Mouse (Mus musculus): ENCODE results near the gene Dhrs11.

The Dhrs11 gene

DNA sequence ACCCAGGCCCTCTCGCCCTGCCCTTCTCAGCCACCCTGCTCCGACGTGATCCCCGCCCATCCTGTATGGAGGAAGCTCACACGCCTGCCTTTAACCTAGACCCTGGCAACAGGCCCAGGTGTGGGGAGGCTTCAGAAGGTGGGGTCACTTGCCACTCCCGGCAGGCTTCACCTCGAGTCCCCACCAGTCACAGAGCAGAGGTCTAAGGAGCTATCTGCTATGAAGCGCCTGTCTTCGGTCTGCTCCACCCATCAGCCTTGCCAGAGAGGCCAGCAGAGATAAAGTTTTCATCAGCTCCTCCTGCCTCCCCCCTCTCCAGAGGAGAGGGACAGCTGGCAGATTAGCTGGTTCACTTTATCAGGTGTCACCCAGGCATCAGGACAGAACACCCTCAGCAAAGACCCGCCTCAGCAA is 5.3 kb downstream of the Dhrs11 start:
- no peak for DNase-seq (ENCODE audit: low spot score in 2 of 2)

DNA sequence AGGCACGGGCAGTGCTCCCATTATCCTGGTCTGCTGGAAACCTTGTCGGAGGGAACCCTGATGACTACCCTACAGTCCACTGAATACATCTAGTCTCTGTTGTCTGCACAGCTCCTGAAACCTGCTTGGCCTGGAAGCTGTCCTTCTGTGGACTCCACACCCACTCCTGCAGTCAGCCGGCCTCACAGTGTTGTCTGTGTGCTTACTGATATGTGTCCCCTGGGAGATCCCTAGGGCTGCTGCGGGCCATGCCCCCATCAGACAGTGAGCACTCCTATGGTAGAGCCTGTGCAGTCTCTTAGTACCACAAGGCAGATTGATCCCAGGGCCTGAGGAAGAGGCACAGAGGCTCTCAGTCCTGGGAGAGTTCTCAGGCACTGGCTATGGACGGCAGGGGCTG is 6.3 kb downstream of the Dhrs11 start:
- DNase-seq (ENCODE audit: low spot score in 2 of 2): no peak

DNA sequence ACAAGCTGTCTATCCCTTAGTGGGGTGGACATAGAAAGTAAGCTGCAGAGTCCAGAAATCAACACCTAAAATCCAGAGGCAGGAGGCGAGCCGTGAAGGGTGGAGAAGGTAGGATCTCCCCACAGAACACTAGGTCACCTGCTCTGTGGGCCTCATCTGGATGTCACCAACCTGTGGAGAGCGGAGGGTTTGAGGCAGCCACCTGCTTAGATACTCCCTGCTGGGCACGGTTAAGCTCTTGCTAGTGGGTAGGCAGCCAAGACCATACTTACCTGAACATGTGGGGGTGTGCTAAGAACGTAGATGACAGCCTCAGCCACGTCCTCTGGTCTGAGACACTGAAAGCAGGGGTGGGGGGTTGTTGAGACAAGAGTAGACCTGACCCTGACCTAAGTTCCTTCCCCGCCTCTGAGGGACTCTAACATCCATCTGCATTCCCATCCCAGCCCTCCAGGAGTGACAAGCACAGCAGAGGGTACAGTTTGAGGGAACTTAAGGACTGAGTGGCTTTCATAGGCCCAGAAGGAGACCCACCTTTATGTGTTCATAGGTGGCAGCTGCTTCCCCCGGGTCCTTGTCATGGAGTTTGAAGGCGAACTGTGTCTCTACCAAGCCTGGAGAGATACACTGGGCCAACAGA is 7.5 kb downstream of the Dhrs11 start:
- no peak for DNase-seq (ENCODE audit: low spot score in 2 of 2)

DNA sequence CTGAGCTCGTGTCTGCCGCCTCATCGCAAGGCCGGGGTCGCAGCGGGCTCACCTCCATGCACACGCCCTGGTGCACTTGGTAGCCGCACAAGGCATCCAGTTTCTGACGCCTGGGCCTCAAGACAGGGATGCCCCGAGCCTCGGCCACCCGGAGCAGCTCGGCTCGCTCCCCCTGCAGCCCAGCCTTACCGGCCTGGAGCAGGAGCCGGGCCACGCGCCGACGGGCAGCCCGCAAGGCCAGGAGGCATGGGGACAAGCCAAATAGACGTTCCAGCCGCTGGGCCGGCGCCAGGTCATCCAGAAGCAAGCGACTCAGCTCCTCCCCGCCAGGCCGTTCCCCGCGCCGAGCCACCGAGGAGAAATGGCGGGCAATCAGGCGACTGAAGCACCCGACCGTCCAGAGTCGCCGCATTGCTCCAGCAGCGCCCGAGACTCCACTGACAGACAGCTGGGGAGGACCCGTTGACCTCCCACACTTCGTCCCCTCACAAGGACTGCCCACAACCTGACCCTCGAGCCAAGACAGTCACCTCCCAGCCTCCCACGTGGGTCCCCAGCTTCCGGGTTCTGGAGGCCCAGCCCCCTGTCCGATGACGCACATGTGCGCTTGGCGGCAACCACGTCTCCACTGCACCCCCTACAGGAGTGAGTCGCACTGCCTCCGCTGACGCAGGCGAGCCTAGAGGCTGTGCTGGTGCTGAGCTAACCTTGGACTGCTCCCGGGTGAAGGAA is 9.7 kb downstream of the Dhrs11 start, which contains the start of gene Mrm1:
Gene Mrm1 (minus strand): TSS at position 555 of the 732 bp plus-strand sequence.
- peak; percentile 90 to 97 for DNase-seq (ENCODE audit: low spot score in 2 of 2)

DNA sequence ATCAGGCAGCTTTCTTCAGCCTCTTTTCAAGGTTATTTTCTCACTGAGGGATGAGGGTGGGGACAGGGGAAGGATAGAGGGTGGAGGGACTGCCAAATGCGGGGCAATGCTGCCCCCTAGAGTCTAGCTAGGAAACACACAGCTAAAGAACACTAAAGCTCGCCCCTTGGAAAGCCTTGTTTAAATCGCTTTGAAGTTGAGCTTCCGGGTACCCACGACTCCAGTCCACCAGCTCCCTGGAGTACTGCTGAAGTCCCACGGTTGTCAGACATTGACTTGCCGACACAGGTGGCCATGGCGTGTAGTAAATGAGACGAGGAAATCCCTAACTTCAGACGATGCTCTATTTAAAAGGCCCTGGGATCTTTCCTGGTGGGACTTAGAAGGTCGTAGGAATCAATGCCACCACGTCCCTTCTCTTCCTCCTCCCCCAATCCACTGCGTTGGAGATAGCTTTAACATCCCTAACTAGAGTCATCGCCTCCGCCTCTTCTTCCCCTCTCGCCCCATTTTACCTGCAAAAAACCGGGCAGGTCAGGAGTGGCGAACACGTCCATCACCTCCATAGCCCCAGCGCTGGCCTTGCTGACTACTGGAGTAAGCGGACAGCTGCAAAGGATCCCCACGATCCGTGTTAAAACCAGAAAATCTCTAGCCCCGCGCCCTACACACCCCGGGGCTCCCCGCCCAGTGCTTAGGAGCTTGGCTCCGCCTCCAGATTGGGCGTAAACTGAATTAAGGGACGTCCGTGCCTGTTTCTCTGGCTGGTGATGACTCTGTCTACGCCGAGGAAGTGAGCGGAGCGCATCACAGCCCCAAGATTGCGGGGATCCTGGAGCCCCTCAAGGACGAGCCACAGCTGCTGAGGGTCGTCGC is 10.5 kb downstream of the Dhrs11 start:
- peak; percentile 74 to 76 for DNase-seq (ENCODE audit: low spot score in 2 of 2)

DNA sequence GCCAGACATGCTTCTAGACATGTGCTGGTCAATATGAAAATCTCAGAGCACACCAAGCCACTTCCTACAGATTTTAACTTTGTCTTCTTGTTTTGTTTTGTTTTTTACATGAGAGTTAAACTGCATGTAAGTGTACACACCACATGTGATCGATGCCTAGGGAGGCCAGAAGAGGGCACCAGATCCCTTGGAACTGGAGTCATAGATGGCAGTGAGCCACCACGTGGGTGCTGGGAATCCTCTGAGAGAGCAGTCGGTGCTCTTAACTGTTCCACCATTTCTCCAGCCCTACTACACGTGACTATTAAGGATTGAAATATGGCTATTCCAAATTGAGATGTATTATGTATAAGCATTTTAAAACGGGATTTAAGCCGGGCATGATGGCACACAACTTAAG is 11.4 kb downstream of the Dhrs11 start:
- DNase-seq (ENCODE audit: low spot score in 2 of 2): no peak

DNA sequence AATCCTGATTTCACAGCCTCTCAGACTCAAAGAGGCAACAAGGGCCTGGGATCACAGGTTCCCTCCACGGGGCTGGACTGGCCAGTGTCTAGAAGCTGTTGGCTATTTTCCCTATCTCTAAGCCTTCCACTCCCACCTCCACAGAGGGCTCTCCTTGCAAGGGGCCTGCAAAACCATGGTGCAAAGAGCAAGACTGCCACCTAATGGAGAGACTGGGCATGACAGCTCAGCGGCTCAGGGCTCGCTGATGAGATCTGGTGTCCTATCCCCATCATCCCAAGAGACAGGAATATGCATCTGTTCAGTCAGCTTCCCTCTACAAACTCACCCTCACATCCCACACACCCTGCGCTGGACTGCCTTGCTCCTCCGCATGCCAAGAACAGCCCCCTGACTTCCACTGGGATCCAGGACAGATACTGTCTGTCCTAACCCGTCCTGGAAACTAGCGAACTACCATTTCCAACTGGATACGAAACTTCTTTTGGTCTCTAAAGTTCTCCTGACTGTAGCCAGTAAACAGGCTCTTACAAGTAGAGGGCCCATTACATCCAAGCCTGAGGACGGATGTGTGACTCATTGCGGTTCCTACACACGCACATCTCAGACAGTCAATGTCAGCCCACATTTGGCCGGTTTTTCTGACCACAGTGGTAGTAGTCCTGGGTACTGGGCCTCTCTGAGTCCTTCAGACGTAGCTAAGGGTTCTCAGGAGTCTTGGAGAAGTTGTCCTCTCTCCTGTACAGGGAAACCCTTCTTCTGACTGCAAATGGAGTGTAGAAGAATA is 14.9 kb downstream of the Dhrs11 start:
- peak; percentile 34 to 73 for DNase-seq (ENCODE audit: low spot score in 2 of 2)

DNA sequence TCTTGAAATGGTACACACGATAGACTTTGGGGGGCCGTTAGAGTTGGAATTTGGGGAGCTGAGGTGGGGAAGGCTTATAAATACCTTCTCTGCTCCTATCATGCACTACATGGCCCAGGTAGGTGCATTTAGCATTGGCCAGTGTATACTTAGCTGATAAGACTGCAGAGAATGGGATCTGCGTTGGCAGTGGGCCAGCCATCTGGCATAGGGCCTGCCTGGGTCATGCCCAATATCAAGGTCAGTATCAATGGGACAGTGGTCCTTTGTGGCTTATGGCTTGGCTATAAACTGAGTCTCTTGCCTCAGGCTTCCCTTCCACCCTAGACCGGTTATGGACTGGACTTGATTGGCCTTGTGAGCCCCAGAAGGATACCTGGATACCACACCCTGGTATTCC is 24.4 kb downstream of the Dhrs11 start:
- DNase-seq (ENCODE audit: low spot score in 2 of 2): no peak

DNA sequence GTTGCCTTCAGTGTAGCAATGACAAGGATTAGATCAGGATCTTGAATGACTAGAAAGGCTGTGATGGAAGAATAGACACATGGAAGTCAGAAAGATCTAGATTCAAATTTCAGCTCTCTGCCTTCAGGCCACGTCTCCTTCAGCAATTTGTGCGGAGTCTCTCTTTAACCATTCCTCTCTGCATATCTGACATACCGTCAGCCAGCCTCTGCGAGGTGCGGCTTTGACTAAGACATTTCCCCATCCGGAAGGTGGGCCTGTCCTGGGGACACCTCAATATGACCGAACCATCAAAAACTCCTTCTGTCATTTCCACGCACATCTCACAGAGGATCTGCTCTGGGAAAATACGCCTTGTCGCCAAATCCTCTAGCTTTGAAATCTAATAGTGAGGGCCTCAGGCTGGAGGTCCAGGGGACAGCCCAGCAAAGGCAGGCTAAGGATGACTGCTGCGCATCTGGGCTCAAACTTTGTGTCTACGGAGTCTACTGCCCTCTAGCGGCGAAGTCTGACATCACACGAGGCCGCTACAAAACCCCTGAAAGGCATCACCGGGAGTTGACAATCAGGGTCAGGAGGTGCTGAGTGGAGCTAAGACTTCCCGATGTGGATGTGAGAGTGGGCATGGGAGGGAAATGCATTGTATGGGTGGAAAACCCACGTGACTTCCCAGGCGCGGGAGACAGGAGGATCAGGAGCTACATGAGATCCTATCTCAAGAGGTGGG is 31.0 kb downstream of the Dhrs11 start:
- DNase-seq (ENCODE audit: low spot score in 2 of 2): peak in 1 of 2 experiments; percentile 66

DNA sequence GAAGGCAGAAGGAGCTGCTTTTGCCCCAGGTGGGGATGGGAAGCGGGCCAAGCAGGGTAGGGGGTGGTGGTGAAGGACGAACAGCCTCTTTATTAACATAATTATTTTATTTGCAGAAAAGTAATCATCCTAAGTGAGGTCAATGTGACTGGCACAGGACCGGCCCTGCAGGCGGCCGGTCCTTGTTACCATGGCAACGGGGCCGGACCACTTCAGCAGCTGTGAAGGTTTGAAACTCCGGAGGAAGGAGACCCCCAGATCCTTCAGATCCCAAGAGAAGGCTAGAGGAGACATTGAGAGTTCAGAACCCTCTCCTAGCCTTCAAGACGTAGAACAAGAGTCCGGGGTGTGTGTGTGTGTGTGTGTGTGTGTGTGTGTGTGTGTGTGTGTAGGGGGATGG is 31.8 kb downstream of the Dhrs11 start:
- no peak for DNase-seq (ENCODE audit: low spot score in 2 of 2)

DNA sequence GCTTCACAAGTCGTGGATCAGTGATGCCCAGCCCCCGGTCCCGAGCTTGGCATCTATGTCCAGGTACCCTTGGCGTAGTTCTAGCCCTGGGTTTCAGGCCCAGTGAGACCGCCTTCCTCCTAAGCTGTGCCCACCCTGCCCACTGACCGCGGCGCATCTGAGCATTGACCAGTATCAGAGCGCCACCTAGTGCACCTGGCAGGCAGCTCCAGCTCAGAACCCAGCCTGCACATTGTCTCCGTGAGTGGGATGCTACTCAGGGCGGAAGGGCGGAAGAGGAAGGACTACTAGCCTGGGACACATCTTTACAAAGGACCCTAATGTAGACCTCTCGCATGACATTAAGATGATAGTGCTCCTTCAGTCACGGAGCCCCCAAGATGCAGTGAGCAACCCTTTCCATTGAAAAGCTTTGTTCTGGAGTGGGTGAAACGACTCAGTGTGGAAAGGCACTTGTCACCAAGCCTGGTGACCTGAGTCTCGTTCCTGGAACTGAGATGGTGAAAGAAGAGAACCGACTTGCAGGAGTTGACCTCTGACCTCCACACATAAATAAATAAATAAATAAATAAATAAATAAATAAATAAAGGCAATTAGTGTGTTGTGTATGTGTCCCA is 34.2 kb downstream of the Dhrs11 start:
- peak in 1 of 2 experiments; percentile 32 for DNase-seq (ENCODE audit: low spot score in 2 of 2)

DNA sequence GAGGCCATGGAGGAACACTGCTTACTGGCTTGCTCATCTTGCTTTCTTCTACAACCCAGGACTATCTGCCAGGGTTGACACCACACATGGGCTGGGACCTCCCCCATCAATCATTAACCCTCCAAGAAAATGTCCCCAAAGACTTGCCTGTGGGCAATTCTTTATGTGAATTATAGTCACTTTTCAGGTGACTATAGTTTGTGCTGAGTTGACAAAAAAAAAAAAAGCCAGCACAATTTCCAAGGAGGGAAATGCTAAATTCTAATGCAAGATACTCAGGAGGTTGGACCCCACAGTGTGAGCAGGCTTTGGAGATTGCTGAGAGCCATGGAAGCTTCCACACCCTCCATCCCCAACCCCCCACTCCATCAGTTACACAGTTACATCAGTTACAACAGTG is 35.2 kb downstream of the Dhrs11 start:
- DNase-seq (ENCODE audit: low spot score in 2 of 2): no peak

DNA sequence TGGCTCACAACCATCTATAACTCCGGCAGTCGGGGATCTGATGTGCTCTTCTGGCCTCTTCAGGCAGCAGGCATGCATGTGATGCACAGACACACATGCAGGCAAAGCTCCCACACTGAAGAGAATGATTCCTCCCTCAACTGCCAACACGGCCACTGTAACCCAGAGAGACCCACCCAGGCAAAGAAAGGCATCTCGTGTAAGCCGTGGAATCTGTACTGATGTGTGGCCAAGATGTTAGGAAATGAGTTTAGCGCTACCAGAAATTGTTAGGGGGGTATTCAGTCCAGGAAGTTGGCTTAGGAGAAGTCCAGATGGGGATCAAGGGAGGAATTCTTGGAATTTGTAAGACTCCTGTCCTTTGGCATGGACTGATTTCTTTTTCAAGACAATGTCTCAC is 38.4 kb downstream of the Dhrs11 start:
- DNase-seq (ENCODE audit: low spot score in 2 of 2): no peak

DNA sequence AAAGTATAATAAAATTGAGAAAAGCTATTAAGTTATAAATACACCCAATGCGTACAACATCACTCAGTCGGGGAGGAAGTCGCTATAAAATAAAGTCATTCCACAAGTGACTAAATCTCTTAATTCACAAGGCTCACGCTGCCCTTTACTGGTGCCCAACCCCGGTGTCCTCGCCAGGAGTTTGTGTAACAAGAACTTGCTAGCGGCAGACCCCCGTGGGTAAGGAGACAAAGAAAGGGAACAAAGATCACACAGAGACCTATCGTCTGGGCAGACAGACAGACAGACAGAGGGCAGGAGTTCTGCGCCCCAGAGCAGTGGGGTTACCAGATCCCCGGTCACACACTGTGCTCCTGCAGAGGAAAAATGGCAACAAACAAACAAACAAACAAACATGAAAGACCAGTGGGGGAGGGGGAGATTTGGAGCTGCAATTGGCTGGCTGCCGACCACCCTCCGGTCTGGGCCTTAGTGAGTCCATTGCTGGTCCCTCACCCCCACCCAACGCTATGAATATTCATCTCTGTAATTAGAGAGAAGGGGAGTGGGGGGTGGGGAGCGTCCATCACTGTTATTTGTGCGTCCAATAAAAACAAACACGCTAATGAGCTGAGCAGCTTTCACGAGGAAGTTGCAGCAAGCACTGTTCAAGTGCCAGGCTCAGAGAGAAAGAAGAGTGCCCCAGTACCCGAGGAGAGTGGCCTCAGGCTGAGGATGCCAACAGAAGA is 48.5 kb downstream of the Dhrs11 start:
- no peak for DNase-seq (ENCODE audit: low spot score in 2 of 2)

DNA sequence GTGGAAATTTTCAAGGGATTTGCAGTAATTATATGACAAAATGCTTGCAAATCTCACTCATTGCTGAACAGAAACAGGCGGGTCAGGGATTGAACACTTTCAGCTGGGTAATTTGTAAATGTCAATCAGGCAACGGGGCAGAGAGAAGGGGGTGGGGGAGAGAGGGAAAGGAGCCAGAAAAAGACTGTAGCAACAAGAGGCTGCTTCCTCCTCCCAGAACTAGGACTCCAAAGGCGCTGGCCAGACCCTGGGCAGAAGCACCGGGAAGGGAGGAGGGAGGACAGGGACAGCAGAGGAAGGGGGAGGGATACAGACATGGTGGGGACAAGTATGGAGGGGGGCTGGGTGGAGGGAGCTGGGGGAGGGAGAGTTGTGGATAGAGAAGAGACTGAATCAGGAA is 53.2 kb downstream of the Dhrs11 start:
- no peak for DNase-seq (ENCODE audit: low spot score in 2 of 2)

DNA sequence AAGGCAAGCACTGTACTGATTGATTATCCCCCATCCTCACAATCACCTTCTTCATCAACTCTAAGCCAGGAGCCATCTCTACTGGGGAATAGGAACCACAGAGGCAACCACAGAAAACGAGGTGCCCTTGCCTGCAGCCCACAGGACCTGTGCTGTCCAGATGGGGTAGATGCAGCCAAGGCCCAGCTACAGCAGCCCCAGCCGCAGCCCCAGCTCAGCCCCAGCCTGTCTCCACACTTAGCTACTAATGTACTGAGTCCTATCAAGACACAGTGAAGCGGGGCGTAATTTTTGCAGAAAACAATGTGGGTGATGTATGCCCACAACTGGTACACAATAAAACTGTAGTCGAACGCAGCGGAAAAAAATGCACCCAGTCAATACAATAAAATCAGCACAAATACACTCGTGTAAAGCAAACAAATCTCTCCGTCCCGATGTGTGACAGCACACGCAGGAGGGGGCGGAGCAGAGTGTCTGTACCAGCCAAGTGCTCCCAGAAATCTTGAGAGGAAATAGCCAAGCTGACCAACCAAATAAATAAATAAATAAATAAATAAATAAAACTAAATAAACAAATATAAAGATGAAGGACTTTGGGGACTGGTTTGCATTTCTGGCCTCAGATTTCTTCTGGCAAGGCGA is 53.8 kb downstream of the Dhrs11 start:
- DNase-seq (ENCODE audit: low spot score in 2 of 2): no peak

Data from thymus, postnatal 10 days (tissue).